Mouse (Mus musculus) small intestine, adult 2 months (tissue): Measurements from ENCODE around the gene Wdr37.

ENCODE experiments used
- CTCF ChIP-seq: fragments of 200-500 bp; IDR thresholded peaks from 2 replicates; pipeline ENCODE4 v1.5.1; 2012; ENCODE audit warnings: low read depth, mild to moderate bottlenecking, control low read depth, inconsistent platforms, low read length, moderate library complexity, mixed read lengths; ENCODE audit not compliant: insufficient replicate concordance, insufficient read length; ENCODE audit errors: extremely low read depth
- POLR2A ChIP-seq: fragments of 200-500 bp; IDR thresholded peaks from 2 replicates; pipeline ENCODE4 v1.6.1; 2012; ENCODE audit warnings: low read depth, mild to moderate bottlenecking, control low read depth, inconsistent platforms, low read length, moderate library complexity

GRCm38 (mm10) chr13:8822201-8822600 is 49.5 kb downstream of the Wdr37 start:
- no peak for TF ChIP-seq POLR2A
- TF ChIP-seq CTCF, result no peak
